In the genomic region with DNA sequence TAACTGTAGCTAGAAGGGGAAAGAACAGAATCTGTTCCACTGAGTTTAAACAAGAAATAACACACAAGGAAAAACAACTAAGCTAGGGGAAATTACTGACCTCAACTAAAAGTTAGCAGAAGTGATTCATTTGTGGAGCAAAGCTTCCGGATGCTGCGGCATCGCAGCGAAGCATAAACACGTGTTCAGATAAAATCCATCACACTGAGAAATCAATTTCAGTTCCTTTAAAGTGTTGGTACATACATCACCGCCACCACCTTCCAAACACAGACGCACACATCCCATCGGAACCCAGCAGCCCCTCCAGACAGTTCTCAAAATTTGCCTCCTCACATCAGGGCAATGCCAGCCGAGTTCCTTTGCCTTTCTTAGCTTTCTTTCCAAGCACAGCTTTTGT, we compare ENCODE assay signal across 19 mouse cellular contexts.
"Had no signal": no experiment of that assay in that cellular context is flagged by ENCODE, and none has a peak within 500 bp of the region (broad histone marks: within the 10 kb centered on the region; RNA-seq: fewer than 3 reads in every experiment).

No protein-coding gene starts in this region.

- ATAC-seq: midbrain, embryonic 16.5 days had no signal

- H3K9ac ChIP-seq: lung, embryonic 14.5 days; midbrain, embryonic 12.5 days; neural tube, embryonic 13.5 days; neural tube, embryonic 15.5 days had no signal

- H3K4me2 ChIP-seq: lung, embryonic 14.5 days; midbrain, embryonic 12.5 days; neural tube, embryonic 13.5 days; neural tube, embryonic 15.5 days had no signal

- H3K36me3 ChIP-seq: midbrain, embryonic 10.5 days; midbrain, embryonic 12.5 days; neural tube, embryonic 13.5 days; neural tube, embryonic 15.5 days had no signal

- H3K4me3 ChIP-seq: midbrain, embryonic 10.5 days; midbrain, embryonic 12.5 days; myocyte; neural tube, embryonic 13.5 days; neural tube, embryonic 15.5 days had no signal

- H3K9me3 ChIP-seq: midbrain, embryonic 10.5 days; midbrain, embryonic 12.5 days; neural tube, embryonic 13.5 days; neural tube, embryonic 15.5 days had no signal

- H3K27ac ChIP-seq: midbrain, embryonic 10.5 days; midbrain, embryonic 12.5 days; neural tube, embryonic 13.5 days; neural tube, embryonic 15.5 days had no signal

- DNase-seq: lung, adult 18-20 months; lung, embryonic 14.5 days; lung, postnatal 10 days; lung, postnatal 4 days; midbrain, embryonic 14.5 days; retina, postnatal 1 day; right cerebral cortex, adult 18-20 months; right cerebral cortex, postnatal 25 days; right cerebral cortex, postnatal 4 days; spleen, adult 18-20 months; thymus, adult 2 months; thymus, postnatal 25 days; thymus, postnatal 4 days had no signal
